Mouse (Mus musculus) ovary, postnatal 10 days (tissue): ENCODE data around the gene Zfand2b.

ENCODE experiments used
- DNase-seq: peaks from one replicate; pipeline ENCODE4 v3.0.0; 2022; ENCODE audit warnings: low spot score

Zfand2b gene

GRCm38 (mm10) chr1:75214442-75214841, 46.0 kb downstream of the Zfand2b start:
- DNase-seq = no peak

- DNase-seq = no peak
These were observed 46.4 kb downstream of the Zfand2b start for GRCm38 (mm10) chr1:75214886-75215285.

- DNase-seq = no peak
These were observed 47.3 kb downstream of the Zfand2b start for GRCm38 (mm10) chr1:75215785-75216184.

- no peak for DNase-seq
These were observed 48.5 kb downstream of the Zfand2b start for GRCm38 (mm10) chr1:75216797-75217585.

- no peak for DNase-seq
These were observed 49.4 kb downstream of the Zfand2b start for GRCm38 (mm10) chr1:75217893-75218226.

GRCm38 (mm10) chr1:75218227-75219001, 50.0 kb downstream of the Zfand2b start:
- no peak for DNase-seq

- DNase-seq = peak; percentile 39
These were observed 50.6 kb downstream of the Zfand2b start for GRCm38 (mm10) chr1:75219078-75219477.

GRCm38 (mm10) chr1:75219531-75219930, 51.1 kb downstream of the Zfand2b start, which contains the start of gene Tuba4a:
Gene Tuba4a, minus strand, starts transcription at chr1:75219865.
- no peak for DNase-seq
